Mouse (Mus musculus): ENCODE data around the gene D6Wsu163e. TPM values are rescaled to one million over a fixed set of nuclear protein-coding genes. Genes with fewer than 3 reads are reported as not detected.
A peak's percentile ranks its signal among the peaks of the same experiment; 100 is the strongest.

Gene D6Wsu163e
- polyA plus RNA-seq, 1 experiment from 2014 or later = 16.0 TPM

DNA sequence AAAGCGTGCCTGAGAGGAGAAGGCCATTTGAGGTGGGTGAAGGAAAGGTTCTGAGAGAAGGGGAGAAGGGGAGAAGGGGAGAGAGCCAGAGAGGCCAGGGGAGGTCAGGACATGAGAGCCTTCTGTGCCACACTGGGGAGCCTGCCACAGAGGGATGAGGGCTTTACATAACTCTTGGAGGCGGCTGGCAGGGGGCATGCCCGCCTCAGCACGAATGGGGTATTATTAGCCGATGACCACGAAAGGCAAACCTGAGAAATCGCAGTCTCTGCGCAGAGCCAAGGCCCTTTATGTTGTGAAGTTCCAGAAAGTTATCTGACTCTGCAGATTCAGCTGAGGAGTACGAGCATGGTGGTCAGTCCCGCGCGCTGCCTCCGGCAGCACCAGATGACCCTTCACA lies 70.3 kb downstream of the D6Wsu163e start:
- ATAC-seq (ENCODE audit: insufficient number of reproducible peaks, insufficient read depth, low FRiP score, low TSS enrichment) = no peak
- no peak overlapping the region for H3K9ac ChIP-seq
- no peak overlapping the region for H3K4me3 ChIP-seq
- 89% methylated on average over 13 of the region's 13 CpGs for WGBS
- no peaks in the 10 kb centered on the region for H3K9me3 ChIP-seq
- H3K27me3 ChIP-seq = no peaks in the 10 kb centered on the region
- H3K4me1 ChIP-seq = no peaks in the 10 kb centered on the region
- no peak overlapping the region for H3K4me2 ChIP-seq (replicated peaks)
- H3K27ac ChIP-seq = no peak overlapping the region
- no peaks in the 10 kb centered on the region for H3K36me3 ChIP-seq

DNA sequence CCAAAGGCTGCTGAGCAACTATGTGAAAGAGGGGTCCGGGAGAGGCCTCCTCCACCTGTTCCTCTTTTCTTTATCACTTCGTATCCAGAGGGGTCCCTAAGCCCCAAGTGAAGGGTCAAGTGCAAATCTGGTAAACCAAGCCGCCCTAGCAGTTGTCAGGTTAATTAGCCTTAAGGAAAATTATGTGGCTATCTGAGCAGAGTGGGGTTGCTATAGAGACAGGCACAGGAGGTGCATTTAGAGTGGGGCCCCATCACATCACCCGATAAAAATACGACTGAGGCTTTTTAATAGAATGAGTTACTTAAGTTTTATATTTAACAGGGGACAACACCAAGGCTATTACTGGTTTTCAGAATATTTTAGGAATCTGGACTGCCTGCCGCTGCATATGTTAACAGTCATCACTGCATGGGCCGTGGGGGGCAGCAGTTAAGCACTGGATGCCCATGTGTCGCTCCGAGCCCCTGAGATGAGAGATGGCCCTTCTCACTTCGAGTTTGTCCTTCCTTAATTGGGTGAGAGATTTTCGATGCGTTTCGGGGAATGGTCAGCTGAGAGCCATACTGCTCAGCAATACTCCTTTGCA lies 72.3 kb downstream of the D6Wsu163e start:
- Histone ChIP-seq H3K9ac (no peak overlapping the region), H3K4me3 (no peak overlapping the region), H3K36me3 (no peaks in the 10 kb centered on the region), H3K27ac (no peak overlapping the region), H3K27me3 (no peaks in the 10 kb centered on the region), H3K9me3 (no peaks in the 10 kb centered on the region), H3K4me1 (no peaks in the 10 kb centered on the region), H3K4me2 (replicated peaks) (no peak overlapping the region)
- WGBS = 78% methylated on average over 13 of the region's 13 CpGs
- ATAC-seq (ENCODE audit: insufficient number of reproducible peaks, insufficient read depth, low FRiP score, low TSS enrichment) = no peak

DNA sequence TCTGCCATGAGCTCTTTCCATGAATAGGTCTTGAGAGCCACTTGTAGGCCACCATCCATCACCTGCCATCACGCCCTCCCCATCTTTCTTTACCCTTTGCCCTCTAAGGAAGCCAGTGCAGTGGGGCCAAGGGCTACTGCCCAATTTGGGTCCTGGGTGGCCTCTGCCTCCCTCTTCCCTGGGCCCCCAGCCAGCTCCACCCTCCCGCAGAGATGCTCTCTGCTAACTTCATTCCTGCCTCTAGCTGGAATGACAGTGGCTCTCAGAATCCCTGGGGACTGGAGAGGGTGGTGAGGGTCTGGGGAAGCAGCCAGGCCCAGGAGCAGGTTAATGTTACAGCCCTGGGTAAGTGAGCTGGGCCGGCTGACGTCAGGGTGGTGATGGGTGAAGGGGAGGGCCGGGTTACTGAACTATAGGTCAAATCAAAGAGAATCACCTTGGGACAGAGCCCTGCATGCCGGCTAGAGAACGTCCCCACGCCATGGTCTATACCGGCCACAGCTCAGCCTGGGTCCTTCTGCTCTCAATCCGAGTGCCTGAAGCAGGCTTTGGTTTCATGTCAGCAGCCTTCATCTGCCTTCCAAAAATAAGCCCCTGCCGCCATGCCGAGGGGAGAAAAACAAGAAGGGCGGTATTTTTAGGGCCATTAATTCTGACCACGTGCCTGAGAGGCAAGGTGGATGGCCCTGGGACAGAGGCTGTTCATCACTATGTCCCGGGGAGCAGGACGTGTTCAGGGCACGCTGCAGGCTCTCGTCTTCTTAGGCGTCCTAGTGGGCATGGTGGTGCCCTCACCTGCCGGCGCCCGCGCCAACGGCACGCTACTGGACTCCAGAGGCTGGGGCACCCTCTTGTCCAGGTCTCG lies 75.4 kb downstream of the D6Wsu163e start, which contains the start of gene Fgf6:
Gene Fgf6 (plus strand): TSS at position 681 of the 865 bp plus-strand sequence.
- Histone ChIP-seq H3K27ac (no peak within 1 kb of the TSS), H3K36me3 (no peaks in the 10 kb centered on the region), H3K27me3 (no peaks in the 10 kb centered on the region), H3K9me3 (no peaks in the 10 kb centered on the region), H3K4me3 (no peak within 1 kb of the TSS), H3K4me2 (replicated peaks) (no peak within 1 kb of the TSS), H3K4me1 (peaks cover 11% of the 10 kb centered on the region), H3K9ac (no peak within 1 kb of the TSS)
- no peak for ATAC-seq (ENCODE audit: insufficient number of reproducible peaks, insufficient read depth, low FRiP score, low TSS enrichment)
- 78% methylated on average over 26 of the region's 26 CpGs for WGBS

DNA sequence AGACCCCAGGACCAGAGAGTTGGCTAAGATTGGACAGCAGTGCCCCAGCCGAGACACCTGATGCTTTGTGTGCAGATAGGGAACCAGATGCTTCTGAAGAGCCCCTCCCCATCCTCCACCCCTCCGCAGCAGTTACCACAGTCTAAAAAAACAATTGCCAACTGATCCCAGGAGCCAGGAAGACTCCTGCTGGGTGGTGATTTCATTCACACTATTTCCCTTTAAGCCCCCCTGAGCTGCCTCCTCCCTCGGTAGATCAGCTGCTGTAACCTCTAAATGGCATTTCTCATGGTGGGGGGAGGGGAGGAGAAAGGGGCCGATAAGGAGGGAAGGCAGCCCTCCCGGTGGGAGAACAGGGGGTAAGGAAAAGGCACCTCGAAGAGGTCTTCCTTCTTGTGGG lies 79.5 kb downstream of the D6Wsu163e start:
- under 1% methylated on average over 6 of the region's 6 CpGs for WGBS
- Histone ChIP-seq H3K27me3 (no peaks in the 10 kb centered on the region), H3K27ac (0 out of 2 replicates have a peak overlapping the region, but pooled peaks have one; percentile 31), H3K9ac (no peak overlapping the region), H3K4me2 (replicated peaks) (no peak overlapping the region; the same call in 1 of the 2 replicates), H3K36me3 (no peaks in the 10 kb centered on the region), H3K4me3 (no peak overlapping the region), H3K9me3 (no peaks in the 10 kb centered on the region), H3K4me1 (peaks cover 21% of the 10 kb centered on the region)
- no peak for ATAC-seq (ENCODE audit: insufficient number of reproducible peaks, insufficient read depth, low FRiP score, low TSS enrichment)

DNA sequence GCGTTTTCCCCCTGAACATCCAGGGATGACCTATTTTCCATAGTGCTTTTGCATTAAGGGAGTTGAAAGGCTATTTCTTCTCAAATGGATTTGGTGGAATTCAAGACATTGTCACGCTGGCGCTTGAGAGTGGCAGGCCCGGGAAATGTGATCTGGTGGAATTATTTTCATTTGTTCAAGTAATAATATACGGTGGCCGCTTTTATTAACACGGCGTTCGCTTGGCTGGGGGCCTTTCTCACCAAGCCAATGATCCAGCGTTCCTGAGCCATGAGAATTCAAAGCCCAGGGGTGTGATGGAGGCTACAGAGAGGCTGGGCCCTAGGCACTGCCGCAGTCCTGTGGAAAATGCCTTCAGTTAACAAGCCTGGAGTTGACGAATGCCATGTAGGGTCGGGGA lies 80.7 kb downstream of the D6Wsu163e start:
- Histone ChIP-seq H3K36me3 (no peaks in the 10 kb centered on the region), H3K4me2 (replicated peaks) (peak overlapping the region; percentile 19), H3K27ac (0 out of 2 replicates have a peak overlapping the region, but pooled peaks have one; percentile 3), H3K4me3 (no peak overlapping the region), H3K9ac (no peak overlapping the region), H3K9me3 (no peaks in the 10 kb centered on the region), H3K27me3 (no peaks in the 10 kb centered on the region), H3K4me1 (peaks cover 21% of the 10 kb centered on the region)
- WGBS = 11% methylated on average over 13 of the region's 13 CpGs
- no peak for ATAC-seq (ENCODE audit: insufficient number of reproducible peaks, insufficient read depth, low FRiP score, low TSS enrichment)

DNA sequence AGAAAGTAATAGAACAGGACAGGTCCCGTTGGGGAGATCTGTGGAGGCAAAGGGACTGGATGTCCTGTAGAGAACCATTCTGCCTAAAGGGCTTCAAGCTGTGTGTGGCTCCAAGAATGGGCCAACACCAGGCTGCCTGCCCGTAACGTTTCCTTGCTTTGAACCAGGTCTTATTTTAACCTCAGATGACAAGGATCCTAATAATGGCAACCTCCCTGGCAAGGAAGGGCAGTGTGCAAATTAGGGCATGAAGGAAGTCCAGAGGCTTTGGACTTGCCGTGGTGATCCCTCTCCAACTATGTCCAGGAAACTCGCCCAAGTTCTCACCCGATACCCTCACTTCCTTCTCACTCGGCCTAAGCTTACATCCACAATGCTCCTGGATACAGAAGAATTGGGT lies 85.1 kb downstream of the D6Wsu163e start:
- no peaks in the 10 kb centered on the region for H3K9me3 ChIP-seq
- no peak overlapping the region for H3K27ac ChIP-seq
- H3K36me3 ChIP-seq = no peaks in the 10 kb centered on the region
- no peak overlapping the region for H3K4me2 ChIP-seq (replicated peaks)
- no peak overlapping the region for H3K9ac ChIP-seq
- 71% methylated on average over 7 of the region's 7 CpGs for WGBS
- peaks cover 12% of the 10 kb centered on the region for H3K4me1 ChIP-seq
- no peak for ATAC-seq (ENCODE audit: insufficient number of reproducible peaks, insufficient read depth, low FRiP score, low TSS enrichment)
- no peaks in the 10 kb centered on the region for H3K27me3 ChIP-seq
- no peak overlapping the region for H3K4me3 ChIP-seq

Other genes with a start within 250 kb of the D6Wsu163e start
- gene Kcna6, start 199.3 kb upstream of the D6Wsu163e start, polyA plus RNA-seq (2016; fragmentation: Nextera tagmentation; extraction: Ambion mirVana) = 12.4 and 14.4 TPM in 2 replicates
- 172 and 179 TPM in 2 replicates for gene Ndufa9, start 90.8 kb upstream of the D6Wsu163e start, polyA plus RNA-seq (2016; fragmentation: Nextera tagmentation; extraction: Ambion mirVana)
- 0.08 TPM in 1 of 2 replicates, not detected in the other for gene Akap3, start 86.9 kb upstream of the D6Wsu163e start, polyA plus RNA-seq (2016; fragmentation: Nextera tagmentation; extraction: Ambion mirVana)
- 0.14 and 0.33 TPM in 2 replicates for gene Dyrk4, start 18.1 kb upstream of the D6Wsu163e start, polyA plus RNA-seq (2016; fragmentation: Nextera tagmentation; extraction: Ambion mirVana)
- gene Rad51ap1, start 375 bp upstream of the D6Wsu163e start, polyA plus RNA-seq (2016; fragmentation: Nextera tagmentation; extraction: Ambion mirVana) = 58.0 and 66.0 TPM in 2 replicates
- gene Fgf6, start 75.6 kb downstream of the D6Wsu163e start, polyA plus RNA-seq (2016; fragmentation: Nextera tagmentation; extraction: Ambion mirVana) = 0.24 and 0.29 TPM in 2 replicates
- 0.09 and 0.20 TPM in 2 replicates for gene Fgf23, start 132.9 kb downstream of the D6Wsu163e start, polyA plus RNA-seq (2016; fragmentation: Nextera tagmentation; extraction: Ambion mirVana)
- 4.2 and 4.3 TPM in 2 replicates for gene Tigar, start 169.6 kb downstream of the D6Wsu163e start, polyA plus RNA-seq (2016; fragmentation: Nextera tagmentation; extraction: Ambion mirVana)
- 846 and 908 TPM in 2 replicates for gene Ccnd2, start 212.2 kb downstream of the D6Wsu163e start, polyA plus RNA-seq (2016; fragmentation: Nextera tagmentation; extraction: Ambion mirVana)